Mouse (Mus musculus) CH12.LX (cell line): ENCODE data around the gene Cyp3a13.
A peak's percentile ranks its signal among the peaks of the same experiment; 100 is the strongest.

ENCODE experiments used
- CTCF ChIP-seq, 2 experiments: IDR thresholded peaks in 1 of 2; conservative IDR thresholded peaks in 1 of 2; 2 replicates each; pipeline ENCODE4 v1.5.1; 2011 to 2012; ENCODE audit warnings: low read depth in 2 of 2, low read length in 2 of 2, improper control_type of control experiment in 1 of 2, inconsistent platforms in 1 of 2, mild to moderate bottlenecking in 1 of 2, moderate library complexity in 1 of 2
- MAFK ChIP-seq: IDR thresholded peaks from 2 replicates; pipeline ENCODE4 v1.6.1; 2011; ENCODE audit warnings: low read length, improper control_type of control experiment; ENCODE audit not compliant: insufficient replicate concordance
- RAD21 ChIP-seq: IDR thresholded peaks from 2 replicates; pipeline ENCODE4 v1.6.1; 2011; ENCODE audit warnings: low read depth, mild to moderate bottlenecking, low read length, improper control_type of control experiment, moderate library complexity
- TCF12 ChIP-seq: IDR thresholded peaks from 2 replicates; pipeline ENCODE4 v1.6.1; 2014; ENCODE audit warnings: low read depth, mild to moderate bottlenecking, inconsistent platforms, low read length, improper control_type of control experiment
- USF2 ChIP-seq: conservative IDR thresholded peaks from 2 replicates; pipeline ENCODE4 v1.6.1; 2011; ENCODE audit warnings: low read depth, low read length, improper control_type of control experiment

DNA sequence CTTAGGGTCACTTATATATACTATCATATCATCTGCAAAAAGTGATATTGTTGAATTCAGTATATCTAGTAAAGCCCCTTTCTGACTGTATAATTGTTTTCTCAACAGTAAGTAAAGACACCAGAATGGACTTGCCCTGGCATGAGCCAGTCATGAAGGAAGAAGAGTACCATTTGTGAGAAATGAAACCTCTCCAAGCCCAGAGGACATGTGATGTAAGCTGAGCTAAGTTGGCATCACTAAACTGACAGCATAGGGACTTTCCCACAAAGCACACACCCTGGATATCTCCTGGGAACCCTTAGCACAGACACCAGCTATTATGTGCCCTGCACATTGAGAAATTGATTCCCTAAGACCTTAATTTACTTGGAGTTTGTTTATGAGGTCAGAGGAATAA is 25.9 kb upstream of the Cyp3a13 start:
- TF ChIP-seq MAFK, result no peak
- no peak for TF ChIP-seq USF2
- TF ChIP-seq TCF12, result peak; percentile 22; the same call in 1 of the 2 replicates
- TF ChIP-seq CTCF (conservative IDR thresholded peaks at IDR 0.05 in 1 of 2, IDR thresholded peaks at IDR 0.05 in 1 of 2; ENCODE audit: low read depth in 2 of 2, low read length in 2 of 2), result no peak
- TF ChIP-seq RAD21, result no peak
